Mouse (Mus musculus): ENCODE data around the gene Dcp1a. TPM values are rescaled to one million over a fixed set of nuclear protein-coding genes. Genes with fewer than 3 reads are reported as not detected.

Dcp1a gene
- polyA plus RNA-seq, 1 experiment from 2014 or later, result 18.3 TPM

GRCm38 (mm10) chr14:30504990-30505389, 25.7 kb downstream of the Dcp1a start:
- Histone ChIP-seq H3K36me3 (ENCODE audit: control insufficient read depth, insufficient read depth, low read length) (peaks cover 12% of the 10 kb centered on the region), H3K4me1 (ENCODE audit: control insufficient read depth, insufficient read depth, low read length) (no peaks in the 10 kb centered on the region), H3K4me3 (ENCODE audit: low read depth, low read length) (no peak overlapping the region), H3K27ac (ENCODE audit: low read length) (no peak overlapping the region), H3K9ac (ENCODE audit: low read depth, low read length) (no peak overlapping the region), H3K9me3 (replicated peaks; ENCODE audit: control insufficient read depth, low read length, poor library complexity, severe bottlenecking) (no peaks in the 10 kb centered on the region), H3K27me3 (ENCODE audit: control insufficient read depth, insufficient read depth, low read depth, low read length) (no peaks in the 10 kb centered on the region), H3K4me2 (ENCODE audit: low read length) (no peak overlapping the region)
- WGBS, result 81% methylated on average over 5 of the region's 5 CpGs
- ATAC-seq, result no peak

GRCm38 (mm10) chr14:30510214-30510763, 31.0 kb downstream of the Dcp1a start:
- Histone ChIP-seq H3K9ac (ENCODE audit: low read depth, low read length) (no peak overlapping the region), H3K36me3 (ENCODE audit: control insufficient read depth, insufficient read depth, low read length) (peaks cover 13% of the 10 kb centered on the region; the same call in 1 of the 2 replicates), H3K4me3 (ENCODE audit: low read depth, low read length) (no peak overlapping the region), H3K4me1 (ENCODE audit: control insufficient read depth, insufficient read depth, low read length) (no peaks in the 10 kb centered on the region), H3K4me2 (ENCODE audit: low read length) (no peak overlapping the region), H3K27ac (ENCODE audit: low read length) (no peak overlapping the region), H3K27me3 (ENCODE audit: control insufficient read depth, insufficient read depth, low read depth, low read length) (no peaks in the 10 kb centered on the region), H3K9me3 (replicated peaks; ENCODE audit: control insufficient read depth, low read length, poor library complexity, severe bottlenecking) (no peaks in the 10 kb centered on the region)
- WGBS, result 98% methylated on average over 6 of the region's 6 CpGs
- no peak for ATAC-seq

GRCm38 (mm10) chr14:30512896-30513295, 33.6 kb downstream of the Dcp1a start:
- 91% methylated on average over 5 of the region's 5 CpGs for WGBS
- H3K36me3 ChIP-seq (ENCODE audit: control insufficient read depth, insufficient read depth, low read length), result peaks cover 8% of the 10 kb centered on the region; the same call in 1 of the 2 replicates

GRCm38 (mm10) chr14:30515931-30516723, 36.8 kb downstream of the Dcp1a start:
- ATAC-seq, result no peak
- no peak overlapping the region for H3K27ac ChIP-seq (ENCODE audit: low read length)
- H3K9me3 ChIP-seq (replicated peaks; ENCODE audit: control insufficient read depth, low read length, poor library complexity, severe bottlenecking), result no peaks in the 10 kb centered on the region
- H3K4me3 ChIP-seq (ENCODE audit: low read depth, low read length), result no peak overlapping the region
- H3K4me1 ChIP-seq (ENCODE audit: control insufficient read depth, insufficient read depth, low read length), result no peaks in the 10 kb centered on the region
- peaks cover 16% of the 10 kb centered on the region for H3K36me3 ChIP-seq (ENCODE audit: control insufficient read depth, insufficient read depth, low read length)
- no peak overlapping the region for H3K4me2 ChIP-seq (ENCODE audit: low read length)
- 87% methylated on average over 13 of the region's 13 CpGs for WGBS
- H3K27me3 ChIP-seq (ENCODE audit: control insufficient read depth, insufficient read depth, low read depth, low read length), result no peaks in the 10 kb centered on the region
- no peak overlapping the region for H3K9ac ChIP-seq (ENCODE audit: low read depth, low read length)

More at GRCm38 (mm10) chr14:30512896-30513295, 33.6 kb downstream of the Dcp1a start:
- Histone ChIP-seq H3K4me2 (ENCODE audit: low read length) (no peak overlapping the region), H3K27ac (ENCODE audit: low read length) (no peak overlapping the region), H3K9me3 (replicated peaks; ENCODE audit: control insufficient read depth, low read length, poor library complexity, severe bottlenecking) (no peaks in the 10 kb centered on the region), H3K9ac (ENCODE audit: low read depth, low read length) (no peak overlapping the region), H3K27me3 (ENCODE audit: control insufficient read depth, insufficient read depth, low read depth, low read length) (no peaks in the 10 kb centered on the region), H3K4me1 (ENCODE audit: control insufficient read depth, insufficient read depth, low read length) (no peaks in the 10 kb centered on the region), H3K4me3 (ENCODE audit: low read depth, low read length) (no peak overlapping the region)
- no peak for ATAC-seq

- Histone ChIP-seq H3K9ac (ENCODE audit: low read depth, low read length) (no peak overlapping the region), H3K4me2 (ENCODE audit: low read length) (no peak overlapping the region), H3K9me3 (replicated peaks; ENCODE audit: control insufficient read depth, low read length, poor library complexity, severe bottlenecking) (no peaks in the 10 kb centered on the region), H3K4me3 (ENCODE audit: low read depth, low read length) (no peak overlapping the region), H3K27me3 (ENCODE audit: control insufficient read depth, insufficient read depth, low read depth, low read length) (no peaks in the 10 kb centered on the region), H3K36me3 (ENCODE audit: control insufficient read depth, insufficient read depth, low read length) (peaks cover 36% of the 10 kb centered on the region), H3K4me1 (ENCODE audit: control insufficient read depth, insufficient read depth, low read length) (no peaks in the 10 kb centered on the region), H3K27ac (ENCODE audit: low read length) (no peak overlapping the region)
- WGBS, result 73% methylated on average over 5 of the region's 5 CpGs
- ATAC-seq, result no peak
Measured at GRCm38 (mm10) chr14:30519323-30519722, 40.0 kb downstream of the Dcp1a start.

GRCm38 (mm10) chr14:30523356-30523755, 44.0 kb downstream of the Dcp1a start:
- H3K27ac ChIP-seq (ENCODE audit: low read length), result no peak overlapping the region
- no peaks in the 10 kb centered on the region for H3K27me3 ChIP-seq (ENCODE audit: control insufficient read depth, insufficient read depth, low read depth, low read length)
- no peak overlapping the region for H3K4me2 ChIP-seq (ENCODE audit: low read length)
- H3K9ac ChIP-seq (ENCODE audit: low read depth, low read length), result no peak overlapping the region
- ATAC-seq, result no peak
- H3K36me3 ChIP-seq (ENCODE audit: control insufficient read depth, insufficient read depth, low read length), result peaks cover 45% of the 10 kb centered on the region
- H3K4me1 ChIP-seq (ENCODE audit: control insufficient read depth, insufficient read depth, low read length), result no peaks in the 10 kb centered on the region
- WGBS, result 82% methylated on average over 6 of the region's 6 CpGs
- H3K4me3 ChIP-seq (ENCODE audit: low read depth, low read length), result no peak overlapping the region
- H3K9me3 ChIP-seq (replicated peaks; ENCODE audit: control insufficient read depth, low read length, poor library complexity, severe bottlenecking), result no peaks in the 10 kb centered on the region

- Histone ChIP-seq H3K36me3 (ENCODE audit: control insufficient read depth, insufficient read depth, low read length) (peaks cover 15% of the 10 kb centered on the region), H3K4me3 (ENCODE audit: low read depth, low read length) (no peak overlapping the region), H3K27me3 (ENCODE audit: control insufficient read depth, insufficient read depth, low read depth, low read length) (no peaks in the 10 kb centered on the region), H3K9me3 (replicated peaks; ENCODE audit: control insufficient read depth, low read length, poor library complexity, severe bottlenecking) (no peaks in the 10 kb centered on the region), H3K9ac (ENCODE audit: low read depth, low read length) (no peak overlapping the region), H3K4me2 (ENCODE audit: low read length) (no peak overlapping the region), H3K4me1 (ENCODE audit: control insufficient read depth, insufficient read depth, low read length) (no peaks in the 10 kb centered on the region; the same call in 1 of the 2 replicates), H3K27ac (ENCODE audit: low read length) (no peak overlapping the region)
- no peak for ATAC-seq
- WGBS, result 87% methylated on average over 10 of the region's 10 CpGs
Measured at GRCm38 (mm10) chr14:30528392-30528791, 49.1 kb downstream of the Dcp1a start.

GRCm38 (mm10) chr14:30528961-30529360, 49.6 kb downstream of the Dcp1a start:
- ATAC-seq, result no peak
- 89% methylated on average over 5 of the region's 5 CpGs for WGBS
- H3K4me2 ChIP-seq (ENCODE audit: low read length), result no peak overlapping the region
- peaks cover 11% of the 10 kb centered on the region for H3K36me3 ChIP-seq (ENCODE audit: control insufficient read depth, insufficient read depth, low read length)
- H3K27ac ChIP-seq (ENCODE audit: low read length), result no peak overlapping the region
- H3K4me3 ChIP-seq (ENCODE audit: low read depth, low read length), result no peak overlapping the region
- H3K9me3 ChIP-seq (replicated peaks; ENCODE audit: control insufficient read depth, low read length, poor library complexity, severe bottlenecking), result no peaks in the 10 kb centered on the region
- no peaks in the 10 kb centered on the region for H3K27me3 ChIP-seq (ENCODE audit: control insufficient read depth, insufficient read depth, low read depth, low read length)
- no peak overlapping the region for H3K9ac ChIP-seq (ENCODE audit: low read depth, low read length)
- H3K4me1 ChIP-seq (ENCODE audit: control insufficient read depth, insufficient read depth, low read length), result no peaks in the 10 kb centered on the region; the same call in 1 of the 2 replicates

GRCm38 (mm10) chr14:30529454-30529853, 50.1 kb downstream of the Dcp1a start:
- WGBS, result 96% methylated on average over 12 of the region's 12 CpGs
- no peak overlapping the region for H3K27ac ChIP-seq (ENCODE audit: low read length)
- H3K36me3 ChIP-seq (ENCODE audit: control insufficient read depth, insufficient read depth, low read length), result peaks cover 11% of the 10 kb centered on the region
- H3K4me2 ChIP-seq (ENCODE audit: low read length), result no peak overlapping the region
- no peak for ATAC-seq
- H3K9me3 ChIP-seq (replicated peaks; ENCODE audit: control insufficient read depth, low read length, poor library complexity, severe bottlenecking), result no peaks in the 10 kb centered on the region
- no peaks in the 10 kb centered on the region for H3K27me3 ChIP-seq (ENCODE audit: control insufficient read depth, insufficient read depth, low read depth, low read length)
- no peak overlapping the region for H3K4me3 ChIP-seq (ENCODE audit: low read depth, low read length)
- no peaks in the 10 kb centered on the region; the same call in 1 of the 2 replicates for H3K4me1 ChIP-seq (ENCODE audit: control insufficient read depth, insufficient read depth, low read length)
- H3K9ac ChIP-seq (ENCODE audit: low read depth, low read length), result no peak overlapping the region
